Mouse (Mus musculus): ENCODE measurements at regions not wholly inside any gene's neighbourhood (a gene's known extent, or its start where the extent isn't known, plus 50 kb on each side); places are given as distances from the start of the nearest gene placed in this dataset.
"Not testable (repeated sequence)": the region's sequence is repeated elsewhere in the genome, so short reads cannot be mapped to it uniquely, and the experiment has no call there.

DNA sequence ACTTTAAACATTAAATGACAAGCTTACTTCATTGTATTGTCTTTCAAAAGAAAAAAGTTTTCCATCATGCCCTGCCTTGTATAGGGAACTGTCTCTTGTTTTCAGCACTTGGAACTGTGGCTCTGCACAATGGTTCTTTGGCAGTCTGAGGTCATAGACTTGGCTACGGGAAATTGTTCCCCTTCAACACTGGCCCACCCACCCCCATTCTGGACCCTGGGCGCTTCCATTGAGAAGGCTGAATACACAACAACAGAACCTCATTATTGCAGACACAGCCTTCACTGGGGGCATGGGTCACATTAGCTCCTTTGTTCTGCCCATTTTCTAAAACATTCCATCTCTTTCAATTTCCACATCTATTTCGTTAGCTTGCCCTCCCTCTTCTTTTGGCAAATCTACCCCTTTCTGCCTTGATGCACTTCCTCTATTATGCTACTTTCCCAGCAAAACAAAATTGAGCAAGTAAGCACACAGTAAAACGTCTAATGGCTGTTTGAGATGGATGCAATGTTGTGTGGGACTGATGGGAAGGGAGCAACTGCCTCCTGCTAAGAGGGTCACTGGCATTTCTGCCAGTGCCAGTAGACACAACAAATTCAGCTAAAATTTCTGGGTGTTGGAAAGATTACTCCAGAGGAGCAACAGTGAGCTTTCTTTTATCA lies 136.0 kb upstream of the Mad2l1 start:
- DNase-seq = no peak

DNA sequence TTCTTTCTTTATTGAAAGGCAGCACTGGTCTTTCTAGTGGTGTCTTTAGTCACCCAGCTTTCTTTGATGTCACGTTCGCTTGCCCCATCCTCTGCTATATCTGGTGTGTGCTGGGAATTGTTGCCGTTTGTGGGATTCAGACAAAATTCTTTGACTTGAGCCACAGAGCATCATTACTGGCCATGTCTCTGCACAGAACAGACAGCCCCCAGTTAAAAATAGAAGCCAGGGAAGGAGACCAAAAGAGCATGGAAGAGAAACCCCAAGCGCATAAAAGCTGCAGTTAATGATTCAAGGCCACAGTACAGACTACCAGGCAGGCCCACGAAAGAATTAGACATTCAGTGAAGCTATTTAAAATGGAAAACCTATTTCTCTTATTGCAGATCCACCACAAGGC lies 133.7 kb upstream of the Mad2l1 start:
- no peak for DNase-seq

DNA sequence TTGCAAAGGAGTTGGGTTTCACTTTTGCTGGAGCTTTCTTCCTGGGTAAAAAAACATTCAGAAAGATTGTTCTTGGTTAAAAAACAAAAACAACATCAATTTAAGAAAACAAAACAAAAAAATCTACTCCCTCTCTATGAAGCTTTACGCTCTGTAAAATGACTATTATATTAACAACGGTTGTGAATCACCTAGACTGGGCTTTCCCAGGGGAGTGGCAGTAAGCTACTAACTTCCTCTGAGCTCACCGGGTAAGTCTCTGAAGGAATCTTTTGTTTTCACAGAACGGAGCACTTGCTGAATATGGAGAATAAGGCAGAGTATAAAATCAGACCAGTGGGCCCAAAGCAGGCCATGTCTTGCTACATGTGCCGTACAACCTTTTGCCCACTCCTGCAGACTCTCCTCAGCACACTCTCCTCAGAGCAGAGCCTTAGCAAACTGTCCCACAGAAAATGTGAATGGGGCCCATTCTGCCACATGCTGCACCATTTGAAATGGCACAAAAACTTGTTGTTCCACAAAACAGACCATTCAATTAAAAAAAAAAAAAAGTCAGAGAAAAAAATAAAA lies 133.2 kb upstream of the Mad2l1 start:
- DNase-seq = no peak

DNA sequence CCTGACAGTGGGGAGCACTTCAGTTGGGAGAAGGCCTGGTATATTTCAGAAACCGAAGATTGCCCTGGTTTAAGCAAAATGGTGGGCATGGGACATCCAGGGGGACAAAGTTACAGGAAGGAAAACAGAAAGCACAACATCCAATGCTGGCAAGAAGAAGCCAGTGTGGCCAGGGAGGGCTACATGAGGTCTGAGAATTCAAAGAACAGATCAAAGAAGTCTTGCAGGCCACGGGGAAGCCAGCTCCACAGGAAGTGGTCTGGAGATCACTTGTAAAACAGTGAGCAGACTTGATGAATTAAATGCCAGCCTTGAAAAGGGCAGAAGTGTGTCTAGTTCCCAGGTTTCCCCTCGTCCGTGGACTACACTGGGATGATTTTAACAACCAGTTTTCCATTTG lies 120.4 kb upstream of the Mad2l1 start:
- DNase-seq = no peak

DNA sequence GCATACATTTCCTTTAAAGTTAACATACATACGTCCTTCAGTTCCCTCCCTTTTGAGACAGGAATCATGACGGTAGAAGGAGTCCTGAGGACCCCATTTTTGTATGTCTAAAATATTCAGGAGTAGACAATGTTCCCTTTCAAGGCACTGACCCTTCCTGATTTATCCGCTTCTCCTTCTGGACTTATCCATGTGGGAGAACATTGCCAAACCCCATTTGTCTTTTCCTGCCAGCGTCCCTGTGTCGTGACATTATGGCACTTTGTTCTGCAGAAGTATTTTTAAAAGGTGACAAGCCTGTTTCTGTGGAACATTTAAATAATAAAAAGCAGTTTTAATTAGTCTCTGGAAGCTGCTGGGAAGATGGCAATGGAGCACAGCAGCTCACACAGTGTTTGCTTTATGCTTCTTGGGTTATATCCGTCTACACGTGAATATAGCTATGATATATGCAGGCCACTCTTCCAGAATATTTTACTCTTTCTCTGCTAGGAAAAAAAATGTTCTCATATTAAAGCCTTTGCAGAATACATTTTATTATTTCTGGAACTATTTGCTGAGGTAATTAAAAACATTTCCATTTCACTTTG lies 115.6 kb upstream of the Mad2l1 start:
- no peak for DNase-seq

GRCm38 (mm10) chr6:66428370-66428769 lies 106.8 kb upstream of the Mad2l1 start:
- DNase-seq = no peak

- DNase-seq = not testable (repeated sequence)
Measured at GRCm38 (mm10) chr6:66450408-66450807, 84.8 kb upstream of the Mad2l1 start.

- no peak for DNase-seq
Measured at GRCm38 (mm10) chr6:66458172-66458571, 77.0 kb upstream of the Mad2l1 start.

GRCm38 (mm10) chr6:66464540-66464939 lies 70.7 kb upstream of the Mad2l1 start:
- no peak for DNase-seq

- DNase-seq = no peak
Measured at GRCm38 (mm10) chr6:66465137-66465853, 69.9 kb upstream of the Mad2l1 start.

DNA sequence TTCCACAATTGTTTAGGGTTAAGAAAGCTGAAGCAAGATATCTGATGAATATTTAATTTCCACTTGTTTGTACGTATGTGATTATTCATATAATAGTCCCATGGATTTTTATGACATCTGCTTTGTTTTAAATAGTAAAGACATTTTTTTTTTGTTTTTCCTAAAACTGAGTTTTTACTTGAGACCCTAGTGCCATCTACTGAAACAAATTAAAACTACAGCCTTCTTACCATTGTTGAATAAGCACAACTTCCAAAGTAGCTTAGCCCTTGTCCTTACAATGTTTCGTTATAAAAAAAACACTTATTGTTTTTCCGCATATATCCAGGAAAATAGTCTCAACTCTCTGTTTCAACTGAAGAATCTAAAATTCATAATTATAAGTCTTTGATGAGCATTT lies 68.4 kb upstream of the Mad2l1 start:
- DNase-seq = no peak

DNA sequence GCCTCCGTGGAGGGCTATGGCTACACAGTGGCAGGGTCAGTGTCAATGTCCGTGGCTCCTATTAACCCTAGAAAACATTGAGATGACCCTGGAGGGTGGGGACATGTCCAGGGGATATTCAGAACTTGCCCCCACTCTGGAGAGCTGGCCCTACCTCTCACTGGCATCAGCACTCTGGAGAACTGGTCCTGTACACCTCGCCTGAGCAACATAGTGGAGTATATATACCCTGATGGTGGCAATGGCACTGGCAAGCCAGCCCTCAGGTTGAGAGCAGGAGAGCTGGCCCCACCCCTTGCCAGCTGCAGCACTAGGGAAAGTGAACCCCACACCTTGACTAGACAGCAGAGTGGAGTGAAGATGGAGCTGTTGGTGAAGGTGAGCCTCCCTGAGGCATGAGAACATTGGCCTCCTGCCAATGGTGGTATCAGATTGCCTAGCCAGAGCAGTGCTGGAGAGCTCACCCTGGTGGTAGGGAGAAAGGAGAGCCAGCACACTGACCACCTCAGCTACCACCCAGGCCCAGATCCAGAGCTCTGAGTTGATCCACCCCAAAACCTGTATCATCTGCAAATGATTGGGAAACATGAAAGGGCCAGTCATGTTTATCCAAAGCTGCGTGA lies 64.5 kb upstream of the Mad2l1 start:
- DNase-seq = no peak

GRCm38 (mm10) chr6:66471786-66472185 lies 63.4 kb upstream of the Mad2l1 start:
- no peak for DNase-seq

DNA sequence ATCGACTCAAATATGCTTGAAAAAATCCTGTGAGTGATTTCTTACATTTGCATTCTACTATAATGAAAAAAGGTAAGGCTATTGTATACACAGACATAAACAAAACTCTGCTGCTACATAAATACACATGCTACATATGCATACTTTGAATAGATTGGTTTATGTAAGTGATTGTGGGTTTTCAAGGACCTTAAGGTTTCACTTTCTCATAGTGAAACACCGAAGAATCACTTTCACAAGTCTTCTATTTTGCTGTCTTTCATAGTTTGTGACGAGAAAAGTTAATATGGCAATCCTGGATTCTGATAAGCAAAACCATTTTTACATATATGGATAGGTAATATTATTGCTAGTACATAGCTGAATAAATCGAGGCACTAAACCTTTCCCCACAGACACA lies 62.5 kb upstream of the Mad2l1 start:
- DNase-seq = no peak

DNA sequence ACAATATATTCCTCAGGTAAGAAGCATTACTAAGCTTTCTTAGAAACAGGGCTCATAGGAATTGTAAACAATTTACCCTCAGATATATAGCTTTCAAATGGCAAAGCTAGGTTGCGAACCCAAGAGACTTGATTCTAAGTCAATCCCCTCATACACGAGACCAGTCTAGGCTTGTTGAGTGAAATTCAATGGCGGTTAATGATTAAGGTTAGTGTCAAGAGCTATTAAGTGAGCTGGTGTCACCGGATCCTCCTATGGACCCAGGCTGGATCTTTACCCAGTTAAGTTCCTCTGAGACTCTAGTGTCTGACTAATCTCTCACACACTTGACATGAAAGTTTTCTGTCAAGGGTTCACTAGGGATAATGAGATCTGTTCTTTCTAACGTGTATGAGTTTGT lies 57.6 kb upstream of the Mad2l1 start:
- DNase-seq = no peak

DNA sequence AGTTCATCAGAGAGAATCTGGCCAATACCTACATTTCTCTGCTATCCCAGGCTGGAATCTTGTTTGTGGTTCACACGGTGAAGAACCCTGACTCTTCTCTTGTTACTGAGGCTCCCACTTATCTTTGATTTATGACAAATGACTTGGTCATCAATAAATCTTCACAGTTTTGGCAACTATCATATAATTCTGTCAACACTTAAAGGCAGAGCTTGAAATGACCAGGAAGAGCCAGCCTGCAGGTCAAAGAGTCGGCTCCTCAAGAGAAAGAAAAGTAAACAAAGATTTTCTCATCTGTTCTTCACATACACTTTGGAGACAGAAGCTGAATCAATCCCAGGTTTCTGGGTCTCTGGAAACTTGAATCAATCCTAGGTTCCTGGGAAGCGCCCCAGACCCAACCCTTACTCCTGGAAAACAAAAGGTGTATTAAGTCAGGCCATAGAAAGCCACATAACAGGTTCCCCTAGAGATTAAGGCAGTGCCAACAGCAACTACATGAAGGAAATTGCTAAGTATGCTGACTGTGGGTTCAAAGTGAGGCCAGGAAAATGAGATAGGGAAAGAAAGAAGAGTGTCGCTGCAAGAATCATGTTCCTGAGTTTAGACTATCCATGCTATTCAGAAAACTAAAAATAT lies 56.7 kb upstream of the Mad2l1 start:
- DNase-seq = no peak

- DNase-seq = no peak
Measured at GRCm38 (mm10) chr6:66479576-66479975, 55.6 kb upstream of the Mad2l1 start.

GRCm38 (mm10) chr6:66480207-66480606 lies 55.0 kb upstream of the Mad2l1 start:
- no peak for DNase-seq

DNA sequence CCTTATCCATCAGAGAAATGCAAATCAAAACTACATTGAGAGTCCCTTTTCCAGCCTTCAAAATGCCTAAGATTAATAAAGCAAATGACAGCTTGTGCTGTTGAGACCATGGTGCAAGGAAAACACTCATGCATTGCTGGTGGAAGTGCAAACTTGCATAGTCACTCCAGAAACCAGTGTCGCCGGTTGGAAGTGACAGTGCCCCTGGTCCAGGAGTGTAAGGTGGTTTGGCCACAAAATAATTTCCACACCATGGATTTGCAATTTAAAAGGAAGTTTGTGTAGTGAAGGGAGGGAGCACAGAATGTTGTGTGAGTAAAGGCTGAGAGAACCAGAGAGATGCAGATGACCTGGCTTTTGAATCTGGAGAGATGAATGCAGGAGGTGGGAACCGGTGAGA lies 52.4 kb upstream of the Mad2l1 start:
- no peak for DNase-seq
